ENCODE assay signal across 18 mouse cellular contexts in genomic region chr7:141263640-141264039, GRCm38 (mm10). TPM values are rescaled to one million over a fixed set of nuclear protein-coding genes. Genes with fewer than 3 reads are reported as not detected.
"Had no signal": no experiment of that assay in that cellular context is flagged by ENCODE, and none has a peak within 500 bp of the region (broad histone marks: within the 10 kb centered on the region; RNA-seq: fewer than 3 reads in every experiment).

No protein-coding gene starts in this region.

- H3K4me3 ChIP-seq: midbrain, embryonic 10.5 days; midbrain, embryonic 12.5 days; myocyte; neural tube, embryonic 13.5 days; neural tube, embryonic 15.5 days; stomach, embryonic 15.5 days had no signal

- ATAC-seq: midbrain, embryonic 16.5 days had no signal

- H3K27me3 ChIP-seq: neural tube, embryonic 13.5 days; neural tube, embryonic 15.5 days; stomach, embryonic 15.5 days had no signal

- H3K27ac ChIP-seq: midbrain, embryonic 10.5 days; midbrain, embryonic 12.5 days; neural tube, embryonic 13.5 days; neural tube, embryonic 15.5 days; stomach, embryonic 15.5 days; stomach, postnatal 0 days had no signal

- H3K9me3 ChIP-seq: midbrain, embryonic 10.5 days; midbrain, embryonic 12.5 days; neural tube, embryonic 13.5 days; neural tube, embryonic 15.5 days; stomach, embryonic 15.5 days had no signal

- H3K9ac ChIP-seq: lung, embryonic 14.5 days; midbrain, embryonic 12.5 days; neural tube, embryonic 13.5 days; neural tube, embryonic 15.5 days; stomach, embryonic 15.5 days had no signal

- H3K4me2 ChIP-seq: lung, embryonic 14.5 days; midbrain, embryonic 12.5 days; neural tube, embryonic 13.5 days; neural tube, embryonic 15.5 days; stomach, embryonic 15.5 days had no signal

- DNase-seq: lung, adult 18-20 months; lung, embryonic 14.5 days; lung, postnatal 10 days; lung, postnatal 4 days; midbrain, embryonic 14.5 days; right cerebral cortex, postnatal 14 days; thymus, adult 2 months; thymus, postnatal 14 days; thymus, postnatal 36 days had no signal

RNA-seq across cellular contexts. Expression of gene Cdhr5, which starts 12.9 kb away (rescaled TPM):
- polyA plus RNA-seq: lung, embryonic 14.5 days; midbrain, embryonic 10.5 days; midbrain, embryonic 12.5 days; midbrain, embryonic 14.5 days; midbrain, embryonic 16.5 days; neural tube, embryonic 11.5 days; neural tube, embryonic 13.5 days; neural tube, embryonic 15.5 days had no signal

RNA-seq across cellular contexts. Expression of gene Drd4, which starts 28.2 kb away (rescaled TPM):
- polyA plus RNA-seq: myocyte had no signal
